Mouse (Mus musculus): ENCODE results near the gene Upk2.
"Not testable (repeated sequence)": the region's sequence is repeated elsewhere in the genome, so short reads cannot be mapped to it uniquely, and the experiment has no call there.

Gene Upk2

GRCm38 (mm10) chr9:44468224-44468623 lies 13.4 kb upstream of the Upk2 start:
- no peak for DNase-seq (ENCODE audit: inconsistent ontology term)

GRCm38 (mm10) chr9:44461950-44462349 lies 7.2 kb upstream of the Upk2 start:
- DNase-seq (ENCODE audit: inconsistent ontology term) = no peak

- peak; percentile 68 for DNase-seq (ENCODE audit: inconsistent ontology term)
These were observed 2.4 kb upstream of the Upk2 start for GRCm38 (mm10) chr9:44457035-44457742.

- DNase-seq (ENCODE audit: inconsistent ontology term) = peak; percentile 64
These were observed 465 bp downstream of the Upk2 start for GRCm38 (mm10) chr9:44454132-44454890.

GRCm38 (mm10) chr9:44450387-44450786 lies 4.4 kb downstream of the Upk2 start:
- no peak for DNase-seq (ENCODE audit: inconsistent ontology term)

- not testable (repeated sequence) for DNase-seq (ENCODE audit: inconsistent ontology term)
These were observed 10.3 kb downstream of the Upk2 start for GRCm38 (mm10) chr9:44444402-44445025.

- no peak for DNase-seq (ENCODE audit: inconsistent ontology term)
These were observed 13.8 kb downstream of the Upk2 start, which contains the start of gene Foxr1 for GRCm38 (mm10) chr9:44440961-44441360. Foxr1 (minus strand) TSS chr9:44441136.

GRCm38 (mm10) chr9:44435747-44436146 lies 19.0 kb downstream of the Upk2 start:
- no peak for DNase-seq (ENCODE audit: inconsistent ontology term)

- DNase-seq (ENCODE audit: inconsistent ontology term) = no peak
These were observed 22.1 kb downstream of the Upk2 start for GRCm38 (mm10) chr9:44432577-44433185.

- no peak for DNase-seq (ENCODE audit: inconsistent ontology term)
These were observed 31.2 kb downstream of the Upk2 start for GRCm38 (mm10) chr9:44423576-44423975.

GRCm38 (mm10) chr9:44420280-44420898 lies 34.4 kb downstream of the Upk2 start:
- no peak for DNase-seq (ENCODE audit: inconsistent ontology term)

- not testable (repeated sequence) for DNase-seq (ENCODE audit: inconsistent ontology term)
These were observed 35.0 kb downstream of the Upk2 start for GRCm38 (mm10) chr9:44419730-44420129.

- DNase-seq (ENCODE audit: inconsistent ontology term) = no peak
These were observed 36.0 kb downstream of the Upk2 start, which contains the start of gene Ccdc84 for GRCm38 (mm10) chr9:44418519-44419385. Ccdc84 (minus strand) TSS chr9:44418569.

GRCm38 (mm10) chr9:44417892-44418363 lies 36.8 kb downstream of the Upk2 start:
- DNase-seq (ENCODE audit: inconsistent ontology term) = peak; percentile 97

GRCm38 (mm10) chr9:44417156-44417891 lies 37.5 kb downstream of the Upk2 start:
- no peak for DNase-seq (ENCODE audit: inconsistent ontology term)

GRCm38 (mm10) chr9:44412781-44413180 lies 42.0 kb downstream of the Upk2 start:
- no peak for DNase-seq (ENCODE audit: inconsistent ontology term)

GRCm38 (mm10) chr9:44412306-44412705 lies 42.5 kb downstream of the Upk2 start:
- DNase-seq (ENCODE audit: inconsistent ontology term) = no peak

GRCm38 (mm10) chr9:44411601-44412130 lies 43.1 kb downstream of the Upk2 start:
- DNase-seq (ENCODE audit: inconsistent ontology term) = no peak

- no peak for DNase-seq (ENCODE audit: inconsistent ontology term)
These were observed 44.0 kb downstream of the Upk2 start for GRCm38 (mm10) chr9:44410647-44411336.

Measured in Muller cell, postnatal 12 days (primary cell).